Mouse (Mus musculus) liver, embryonic 14.5 days (tissue): Measurements from ENCODE around the gene Fxr2.

ENCODE experiments used
- CTCF ChIP-seq: IDR thresholded peaks from 2 replicates; pipeline ENCODE4 v1.5.1; 2016; ENCODE audit warnings: antibody characterized with exemption, low read depth, control low read depth
- EP300 ChIP-seq: IDR thresholded peaks from 2 replicates; pipeline ENCODE4 v1.6.1; 2016; ENCODE audit warnings: antibody characterized with exemption, low read depth

DNA sequence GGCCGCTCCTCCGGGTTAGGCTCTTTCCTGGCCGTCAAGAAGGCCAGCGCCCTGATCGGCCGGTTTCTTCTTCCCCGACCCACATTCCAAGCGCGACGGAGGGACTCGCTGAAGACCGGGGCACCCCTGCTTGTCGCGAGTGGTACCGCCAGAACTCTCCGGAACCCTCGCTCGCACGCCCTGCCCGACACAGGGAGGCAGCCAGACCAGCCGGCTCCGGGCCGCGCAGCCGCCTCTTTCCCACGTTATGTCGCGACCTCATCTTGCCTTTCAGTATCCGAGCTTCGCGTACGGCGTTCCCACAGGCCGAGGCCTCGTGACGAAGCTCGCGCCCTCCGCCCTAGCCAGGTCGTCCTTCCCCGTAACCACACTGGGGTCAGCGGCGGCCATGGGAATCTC lies 38.9 kb downstream of the Fxr2 start:
- TF ChIP-seq CTCF (no peak; the same call in 1 of the 2 replicates), EP300 (no peak)
